Mouse (Mus musculus) liver, embryonic 15.5 days (tissue): ENCODE measurements at regions not wholly inside any gene's neighbourhood (a gene's known extent, or its start where the extent isn't known, plus 50 kb on each side); places are given as distances from the start of the nearest gene placed in this dataset.

Experiments used
- ATAC-seq: fragments of 200-750 bp; cut with Nextera tagmentation; 2 replicates; pipeline ENCODE4 v1.8.0; 2017; ENCODE audit warnings: moderate number of reproducible peaks, mild to moderate bottlenecking, moderate library complexity; ENCODE audit not compliant: insufficient read depth
- H3K27ac ChIP-seq: fragments of 300-500 bp; sonication (generic); replicated peaks from 2 replicates; pipeline ENCODE4 v1.5.1; 2015; ENCODE audit warnings: mild to moderate bottlenecking, inconsistent platforms
- H3K27me3 ChIP-seq: fragments of 300-500 bp; sonication (generic); 2 replicates; pipeline ENCODE4 v1.6.1; 2015; ENCODE audit warnings: mild to moderate bottlenecking, inconsistent platforms
- H3K36me3 ChIP-seq: fragments of 300-500 bp; sonication (generic); replicated peaks from 2 replicates; pipeline ENCODE4 v1.6.1; 2015; ENCODE audit warnings: moderate library complexity, mild to moderate bottlenecking, inconsistent platforms
- H3K4me1 ChIP-seq: fragments of 300-500 bp; sonication (generic); replicated peaks from 2 replicates; pipeline ENCODE4 v1.6.1; 2015; ENCODE audit warnings: inconsistent platforms
- H3K4me2 ChIP-seq: fragments of 300-500 bp; sonication (generic); 2 replicates; pipeline ENCODE4 v1.6.1; 2015; ENCODE audit warnings: moderate library complexity, mild to moderate bottlenecking, inconsistent platforms
- H3K4me3 ChIP-seq: fragments of 300-500 bp; sonication (generic); replicated peaks from 2 replicates; pipeline ENCODE4 v1.5.1; 2015; ENCODE audit warnings: mild to moderate bottlenecking, inconsistent platforms
- H3K9ac ChIP-seq: fragments of 300-500 bp; sonication (generic); 2 replicates; pipeline ENCODE4 v1.6.1; 2015; ENCODE audit warnings: moderate library complexity, mild to moderate bottlenecking, inconsistent platforms
- H3K9me3 ChIP-seq: fragments of 300-500 bp; sonication (generic); replicated peaks from 2 replicates; pipeline ENCODE4 v1.6.1; 2016; ENCODE audit warnings: inconsistent platforms
- WGBS: fragments of 180-500 bp; shearing (Covaris S2); methylation state at CpG from one replicate; pipeline ENCODE4 v1.1.7; 2015; ENCODE audit warnings: mixed read lengths; ENCODE audit not compliant: insufficient replicate concordance; 5-methylcytosine and 5-hydroxymethylcytosine counted together

DNA sequence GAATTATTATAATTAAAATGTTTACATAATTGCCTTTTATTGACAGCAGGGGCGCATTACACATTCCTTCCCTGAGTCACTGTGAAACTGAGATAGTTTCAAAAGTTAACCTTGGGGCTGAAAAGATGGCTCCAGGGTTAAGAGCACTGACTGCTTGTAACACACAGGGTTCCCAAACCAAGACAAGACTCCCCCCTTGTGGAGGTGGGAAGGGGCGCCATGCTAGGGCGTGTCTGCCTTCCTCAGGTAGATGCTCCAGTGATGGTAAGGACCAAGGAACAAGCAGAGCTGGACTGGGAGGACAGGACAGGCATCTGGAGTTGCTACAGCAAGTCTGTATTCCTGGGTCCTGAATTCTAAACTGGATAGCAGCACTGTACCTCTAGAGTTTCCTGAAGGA lies 351.9 kb downstream of the Tbc1d22a start:
- H3K4me1 ChIP-seq: no peaks in the 10 kb centered on the region
- H3K9ac ChIP-seq: no peak overlapping the region
- 44% methylated on average over 3 of the region's 3 CpGs for WGBS
- H3K36me3 ChIP-seq: no peaks in the 10 kb centered on the region
- H3K4me3 ChIP-seq: no peak overlapping the region
- ATAC-seq: no peak
- H3K9me3 ChIP-seq: no peaks in the 10 kb centered on the region
- H3K4me2 ChIP-seq: no peak overlapping the region
- H3K27me3 ChIP-seq: no peaks in the 10 kb centered on the region
- no peak overlapping the region for H3K27ac ChIP-seq

DNA sequence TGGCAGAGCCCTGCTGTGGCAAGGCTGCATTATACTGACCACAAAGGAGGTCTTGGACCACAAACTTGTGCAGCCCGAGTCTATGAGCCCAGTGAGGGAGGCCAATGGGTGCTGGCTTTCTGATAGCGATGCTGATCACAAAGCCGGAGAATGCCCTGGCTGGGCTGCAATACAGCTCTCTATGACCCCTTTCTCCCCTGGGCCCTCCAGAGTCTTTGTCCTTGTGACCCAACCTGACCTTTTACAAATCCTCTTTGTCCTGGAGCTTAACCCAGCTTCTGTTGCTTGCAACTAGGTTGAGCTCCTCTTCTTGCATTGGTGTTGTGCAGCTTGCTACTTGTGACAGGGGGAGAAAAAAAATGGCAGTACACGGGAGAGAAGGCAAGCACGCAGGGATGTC lies 360.1 kb downstream of the Tbc1d22a start:
- Histone ChIP-seq H3K27me3 (no peaks in the 10 kb centered on the region), H3K9ac (no peak overlapping the region), H3K4me3 (no peak overlapping the region), H3K9me3 (no peaks in the 10 kb centered on the region), H3K4me2 (no peak overlapping the region), H3K36me3 (no peaks in the 10 kb centered on the region), H3K27ac (no peak overlapping the region), H3K4me1 (no peaks in the 10 kb centered on the region)
- ATAC-seq: no peak
- 64% methylated on average over 5 of the region's 5 CpGs for WGBS

DNA sequence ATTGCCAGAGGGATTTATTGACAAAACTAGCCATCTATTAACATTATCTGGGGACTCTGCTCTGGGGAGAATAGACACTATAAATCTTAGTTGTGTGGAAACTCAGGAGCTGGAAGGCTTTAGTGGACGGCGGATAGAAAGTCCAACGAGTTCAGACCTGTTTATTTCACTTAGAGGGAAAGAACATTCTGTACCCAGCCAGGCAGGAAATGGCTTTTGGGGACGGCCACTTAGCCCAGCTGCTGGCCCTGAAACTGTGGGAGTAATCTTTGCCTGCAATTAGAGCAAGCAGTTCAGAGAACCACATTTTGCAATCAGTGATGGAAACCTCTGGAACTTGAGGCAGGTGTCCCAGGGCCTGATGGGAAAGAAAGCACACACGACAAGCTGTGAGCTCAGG lies 362.4 kb downstream of the Tbc1d22a start:
- Histone ChIP-seq H3K4me3 (no peak overlapping the region), H3K4me2 (no peak overlapping the region), H3K27me3 (no peaks in the 10 kb centered on the region), H3K4me1 (no peaks in the 10 kb centered on the region), H3K36me3 (no peaks in the 10 kb centered on the region), H3K9ac (no peak overlapping the region), H3K27ac (no peak overlapping the region), H3K9me3 (no peaks in the 10 kb centered on the region)
- ATAC-seq: no peak
- 41% methylated on average over 5 of the region's 5 CpGs for WGBS

DNA sequence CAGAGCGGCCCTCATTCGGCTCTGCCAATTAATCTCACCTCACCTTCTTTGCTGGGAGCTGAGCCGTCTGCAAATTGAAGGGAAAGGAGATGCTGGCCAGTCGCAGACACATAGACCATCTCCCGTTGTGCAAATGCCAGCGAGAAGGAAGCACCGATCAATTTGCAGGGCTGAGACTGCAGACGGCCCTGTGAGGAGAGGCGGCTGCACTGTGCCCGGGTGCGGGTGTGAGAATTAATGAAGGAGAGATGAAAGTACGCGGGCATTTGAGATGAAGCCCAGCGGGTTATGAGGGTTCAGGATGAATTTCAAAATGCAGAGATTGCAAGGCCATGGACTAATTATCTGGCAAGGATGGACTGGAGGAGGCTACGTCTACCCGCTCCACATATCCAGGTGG lies 364.4 kb downstream of the Tbc1d22a start:
- Histone ChIP-seq H3K4me1 (no peaks in the 10 kb centered on the region), H3K27ac (no peak overlapping the region), H3K4me2 (no peak overlapping the region), H3K27me3 (no peaks in the 10 kb centered on the region), H3K9ac (no peak overlapping the region), H3K9me3 (no peaks in the 10 kb centered on the region), H3K36me3 (no peaks in the 10 kb centered on the region), H3K4me3 (no peak overlapping the region)
- no peak for ATAC-seq
- 77% methylated on average over 16 of the region's 16 CpGs for WGBS

DNA sequence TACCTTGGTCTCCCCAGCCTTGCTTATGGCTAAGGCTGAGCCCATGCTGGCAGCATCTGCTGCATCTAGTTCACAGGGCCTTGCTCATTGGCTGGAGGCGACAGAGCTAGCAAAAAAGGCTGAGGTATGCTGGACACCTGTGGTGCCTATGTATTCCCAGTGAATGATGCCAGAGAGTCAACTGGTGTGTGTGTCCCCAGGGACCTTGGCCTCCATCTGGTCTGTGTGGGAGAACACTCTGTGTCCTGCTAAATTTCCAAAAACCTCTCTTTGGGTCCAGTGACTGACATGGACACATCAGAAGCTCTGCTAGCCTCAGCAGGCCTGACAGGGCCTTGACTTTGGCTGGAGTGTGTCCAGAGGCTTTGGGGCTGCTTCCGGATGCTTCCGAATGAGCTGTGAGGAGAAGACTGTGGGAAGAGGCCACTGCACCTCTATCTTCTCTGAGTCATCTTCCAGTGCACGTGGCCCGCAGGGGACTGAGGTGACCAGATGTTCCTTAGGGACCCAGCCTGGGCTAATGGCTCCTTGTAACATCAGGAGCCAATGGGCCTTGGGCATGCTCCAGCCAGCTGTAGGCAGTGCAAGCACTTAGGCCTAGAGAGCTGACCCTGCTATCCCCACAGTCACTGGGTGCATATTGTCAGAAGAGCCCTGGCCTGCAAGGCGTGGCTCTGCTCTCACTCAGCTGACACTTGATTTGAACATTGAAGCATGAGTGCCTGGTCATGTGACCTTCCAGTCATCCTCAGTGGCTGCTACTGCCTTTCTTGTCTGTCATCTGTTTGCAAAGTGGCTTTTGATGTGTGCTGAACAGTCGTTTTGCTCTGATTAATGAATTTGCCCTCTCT lies 368.2 kb downstream of the Tbc1d22a start:
- Histone ChIP-seq H3K9ac (no peak overlapping the region), H3K9me3 (no peaks in the 10 kb centered on the region), H3K4me2 (no peak overlapping the region), H3K4me1 (no peaks in the 10 kb centered on the region), H3K36me3 (no peaks in the 10 kb centered on the region), H3K4me3 (no peak overlapping the region), H3K27me3 (no peaks in the 10 kb centered on the region), H3K27ac (no peak overlapping the region)
- no peak for ATAC-seq
- WGBS: 52% methylated on average over 7 of the region's 7 CpGs

DNA sequence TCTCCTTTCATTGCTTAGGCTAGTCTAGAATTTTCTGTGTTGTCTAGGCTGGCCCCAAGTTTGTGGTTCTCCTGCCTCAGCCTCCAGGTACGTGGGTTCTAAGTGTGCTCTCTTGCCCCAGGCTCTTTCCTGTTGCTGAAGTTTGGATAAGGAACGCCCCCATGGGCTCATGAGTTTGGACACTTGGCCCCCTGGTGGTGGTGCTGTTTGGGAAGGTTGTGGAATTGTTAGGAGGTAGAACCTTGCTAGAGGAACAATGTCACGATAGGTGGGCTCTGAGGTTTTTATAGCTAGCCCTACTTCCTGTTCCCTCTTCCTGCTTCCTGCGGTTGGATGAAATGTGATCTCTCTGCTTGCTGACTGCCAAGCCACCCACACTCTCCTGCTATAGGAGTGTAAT lies 371.5 kb downstream of the Tbc1d22a start:
- H3K4me1 ChIP-seq: no peaks in the 10 kb centered on the region
- WGBS: 23% methylated on average over 4 of the region's 4 CpGs
- H3K4me3 ChIP-seq: no peak overlapping the region
- H3K9ac ChIP-seq: no peak overlapping the region
- no peaks in the 10 kb centered on the region for H3K9me3 ChIP-seq
- H3K27ac ChIP-seq: no peak overlapping the region
- no peaks in the 10 kb centered on the region for H3K36me3 ChIP-seq
- ATAC-seq: no peak
- H3K27me3 ChIP-seq: no peaks in the 10 kb centered on the region
- no peak overlapping the region for H3K4me2 ChIP-seq

DNA sequence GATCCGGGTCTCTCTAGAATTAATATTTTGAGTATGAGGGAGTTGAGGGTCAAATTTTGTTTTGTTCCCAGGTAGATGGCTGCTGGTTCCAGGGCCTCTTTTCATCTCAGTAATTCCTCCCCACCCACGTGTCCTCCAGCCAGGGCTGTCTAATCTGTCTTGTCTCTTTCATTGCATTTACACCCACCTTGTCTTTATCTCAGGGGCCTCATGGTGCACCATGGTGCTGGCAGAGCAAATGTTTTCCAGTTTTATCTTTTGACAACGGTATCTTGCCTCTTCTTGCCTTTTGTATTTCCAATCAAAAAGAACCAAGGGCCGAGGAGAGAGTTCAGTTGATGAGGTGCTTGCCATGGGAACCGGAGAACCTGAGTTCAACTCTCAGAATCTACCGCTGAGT lies 372.9 kb downstream of the Tbc1d22a start:
- no peaks in the 10 kb centered on the region for H3K36me3 ChIP-seq
- no peaks in the 10 kb centered on the region for H3K4me1 ChIP-seq
- no peaks in the 10 kb centered on the region for H3K9me3 ChIP-seq
- no peaks in the 10 kb centered on the region for H3K27me3 ChIP-seq
- no peak overlapping the region for H3K27ac ChIP-seq
- no peak overlapping the region for H3K4me3 ChIP-seq
- peak; percentile 37; the same call in 1 of the 2 replicates for ATAC-seq
- H3K4me2 ChIP-seq: no peak overlapping the region
- 41% methylated on average over 6 of the region's 6 CpGs for WGBS
- no peak overlapping the region for H3K9ac ChIP-seq

DNA sequence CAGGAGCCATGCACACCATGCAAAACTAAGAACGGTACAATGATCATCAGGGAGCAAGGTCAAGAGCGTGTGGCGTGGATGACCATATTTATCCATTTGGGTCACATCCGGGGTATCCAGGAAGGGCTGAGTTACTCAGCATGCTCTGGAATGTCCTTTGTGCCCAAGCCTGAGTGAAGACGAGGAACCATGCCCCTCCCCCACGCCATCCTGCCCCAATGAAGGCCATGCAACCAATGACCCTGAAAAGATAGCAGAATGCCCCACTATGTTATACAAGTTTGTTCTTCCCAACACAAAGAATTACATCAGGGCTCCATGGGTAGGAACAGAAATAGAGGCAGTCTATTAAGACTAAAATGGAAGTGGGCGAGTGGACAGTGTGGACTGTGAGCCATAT lies 375.8 kb downstream of the Tbc1d22a start:
- ATAC-seq: no peak

DNA sequence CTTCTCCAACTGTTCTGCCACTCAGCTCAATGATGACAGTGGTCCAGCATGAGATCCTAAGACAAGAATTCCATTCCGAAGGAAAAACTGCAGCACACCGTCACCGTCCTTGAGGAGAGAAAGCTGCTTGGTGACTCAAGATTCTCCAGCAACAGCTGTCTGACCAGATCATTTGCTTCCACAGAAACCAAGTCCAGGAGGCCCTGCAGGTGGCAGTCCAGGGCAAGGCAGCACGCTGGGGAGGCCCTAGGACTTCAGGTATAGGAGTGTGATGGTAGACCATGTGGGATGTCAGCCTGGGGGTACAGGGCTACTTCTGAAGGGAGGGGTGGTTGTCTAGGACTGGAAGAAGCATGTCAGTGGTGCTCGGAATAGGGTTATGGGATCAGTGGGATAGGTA lies 376.6 kb downstream of the Tbc1d22a start:
- Histone ChIP-seq H3K36me3 (no peaks in the 10 kb centered on the region), H3K4me2 (no peak overlapping the region), H3K27ac (no peak overlapping the region), H3K4me3 (no peak overlapping the region), H3K9me3 (no peaks in the 10 kb centered on the region), H3K4me1 (no peaks in the 10 kb centered on the region), H3K9ac (no peak overlapping the region), H3K27me3 (no peaks in the 10 kb centered on the region)
- ATAC-seq: no peak
- WGBS: 64% methylated on average over 5 of the region's 5 CpGs

More for the DNA sequence above, 375.8 kb downstream of the Tbc1d22a start:
- Histone ChIP-seq H3K27me3 (no peaks in the 10 kb centered on the region), H3K4me1 (no peaks in the 10 kb centered on the region), H3K9me3 (no peaks in the 10 kb centered on the region), H3K36me3 (no peaks in the 10 kb centered on the region), H3K9ac (no peak overlapping the region), H3K27ac (no peak overlapping the region), H3K4me2 (no peak overlapping the region), H3K4me3 (no peak overlapping the region)
- 59% methylated on average over 7 of the region's 7 CpGs for WGBS

DNA sequence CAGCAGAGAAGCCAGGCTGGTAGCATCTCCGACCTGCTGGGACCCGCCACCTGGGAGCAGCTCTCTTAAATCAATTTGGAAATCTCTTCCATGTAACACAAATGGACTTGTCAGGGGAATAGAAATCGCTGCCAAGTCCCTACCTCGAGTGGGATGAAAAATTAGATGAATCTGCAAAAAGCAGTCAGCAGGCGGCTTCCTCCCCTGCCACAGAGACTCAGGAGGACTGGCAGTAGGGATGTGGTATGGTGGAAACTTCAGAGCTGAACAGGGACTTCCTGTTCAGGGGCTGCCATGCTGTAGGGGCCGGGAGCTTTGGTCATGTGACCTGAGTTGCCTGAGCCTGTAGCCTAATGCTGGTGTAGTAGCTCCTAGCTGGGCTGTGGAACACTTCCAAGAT lies 379.1 kb downstream of the Tbc1d22a start:
- Histone ChIP-seq H3K36me3 (no peaks in the 10 kb centered on the region), H3K27ac (no peak overlapping the region), H3K9me3 (no peaks in the 10 kb centered on the region), H3K4me1 (no peaks in the 10 kb centered on the region), H3K4me3 (no peak overlapping the region), H3K9ac (no peak overlapping the region), H3K27me3 (no peaks in the 10 kb centered on the region), H3K4me2 (no peak overlapping the region)
- 28% methylated on average over 6 of the region's 6 CpGs for WGBS
- ATAC-seq: no peak

DNA sequence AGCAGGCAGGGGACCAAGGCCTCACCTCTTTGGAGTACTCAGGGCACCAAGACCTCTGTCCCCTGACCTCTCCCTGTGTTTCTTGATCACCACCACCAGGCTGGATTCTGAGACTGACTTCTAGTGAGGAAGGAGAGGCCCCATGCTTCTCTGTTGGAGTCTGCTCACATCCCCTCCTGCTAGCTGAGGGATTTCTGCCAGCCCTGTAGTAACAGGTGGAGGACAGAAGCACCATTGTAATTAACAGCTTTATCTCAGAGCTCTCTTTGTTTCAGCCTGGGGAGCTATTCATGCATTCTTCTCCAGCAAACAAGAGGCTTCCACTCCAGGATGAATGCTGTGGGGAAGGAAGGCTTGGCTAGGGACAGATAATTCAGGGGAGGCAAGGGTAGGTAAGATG lies 392.2 kb downstream of the Tbc1d22a start:
- ATAC-seq: no peak
- Histone ChIP-seq H3K4me3 (no peak overlapping the region), H3K27me3 (no peaks in the 10 kb centered on the region)

DNA sequence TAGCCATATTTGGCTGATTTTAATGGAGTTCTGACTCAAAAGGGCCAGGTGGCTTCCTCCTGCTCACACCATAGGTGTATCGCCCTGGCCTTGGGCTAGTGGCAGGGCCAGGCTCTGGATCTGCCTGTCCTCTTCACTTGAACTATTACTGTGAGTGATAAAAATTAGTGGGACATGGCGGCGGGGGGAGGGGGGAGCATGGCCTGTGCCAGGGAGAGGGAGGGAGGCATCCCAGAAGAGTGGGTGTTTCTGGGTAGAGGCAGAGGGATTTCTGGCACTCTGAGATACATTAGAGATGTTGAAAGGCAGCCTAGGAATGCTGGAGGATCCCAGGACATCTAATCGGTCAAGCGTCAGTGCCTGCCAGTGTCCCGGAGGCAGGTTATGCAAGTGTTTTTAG lies 395.4 kb downstream of the Tbc1d22a start:
- WGBS: 73% methylated on average over 6 of the region's 6 CpGs
- ATAC-seq: no peak
- H3K4me2 ChIP-seq: no peak overlapping the region
- no peak overlapping the region for H3K4me3 ChIP-seq
- H3K9me3 ChIP-seq: no peaks in the 10 kb centered on the region
- no peak overlapping the region for H3K9ac ChIP-seq
- no peaks in the 10 kb centered on the region for H3K27me3 ChIP-seq
- H3K4me1 ChIP-seq: no peaks in the 10 kb centered on the region
- H3K36me3 ChIP-seq: no peaks in the 10 kb centered on the region
- H3K27ac ChIP-seq: no peak overlapping the region

More for the DNA sequence above, 392.2 kb downstream of the Tbc1d22a start:
- H3K9me3 ChIP-seq: no peaks in the 10 kb centered on the region
- no peak overlapping the region for H3K4me2 ChIP-seq
- no peaks in the 10 kb centered on the region for H3K36me3 ChIP-seq
- H3K4me1 ChIP-seq: no peaks in the 10 kb centered on the region
- no peak overlapping the region for H3K9ac ChIP-seq
- no peak overlapping the region for H3K27ac ChIP-seq
